8 mouse cellular contexts compared by ENCODE assay signal in genomic region chr1:75662141-75662990, GRCm38 (mm10).
DNase-seq lines count a peak whose midpoint lies in the region; ATAC-seq lines count a peak whose summit lies in the region.

No protein-coding gene starts in this region.

- peak overlapping the region; percentile 59 for H3K27ac ChIP-seq in hindbrain, embryonic 10.5 days
- no peak overlapping the region for H3K27ac ChIP-seq in hindbrain, embryonic 14.5 days
- H3K27ac ChIP-seq in heart, embryonic 16.5 days (ENCODE audit: low read length): no peak overlapping the region

- 13% methylated on average over 17 of the region's 17 CpGs for WGBS in hindbrain, embryonic 10.5 days
- WGBS in hindbrain, embryonic 14.5 days: 20% methylated on average over 17 of the region's 17 CpGs
- WGBS in heart, embryonic 16.5 days: 18% methylated on average over 17 of the region's 17 CpGs

- no peak overlapping the region for H3K9ac ChIP-seq in hindbrain, embryonic 14.5 days
- no peak overlapping the region for H3K9ac ChIP-seq in heart, embryonic 16.5 days (ENCODE audit: low read length)

- peaks cover 16% of the 10 kb centered on the region for H3K4me1 ChIP-seq in hindbrain, embryonic 10.5 days (replicated peaks)
- H3K4me1 ChIP-seq in hindbrain, embryonic 14.5 days (replicated peaks; ENCODE audit: control insufficient read depth, insufficient read depth, low read length): peaks cover 7% of the 10 kb centered on the region
- H3K4me1 ChIP-seq in heart, embryonic 16.5 days (ENCODE audit: control insufficient read depth, insufficient read depth, low read length): peaks cover 9% of the 10 kb centered on the region; the same call in 1 of the 2 replicates

- H3K4me3 ChIP-seq in hindbrain, embryonic 10.5 days: peak overlapping the region; percentile 23
- no peak overlapping the region for H3K4me3 ChIP-seq in hindbrain, embryonic 14.5 days (replicated peaks; ENCODE audit: low read length)
- H3K4me3 ChIP-seq in heart, embryonic 16.5 days (ENCODE audit: low read length): peak overlapping the region; percentile 31

- peaks cover 9% of the 10 kb centered on the region; the same call in 1 of the 2 replicates for H3K9me3 ChIP-seq in hindbrain, embryonic 10.5 days
- no peaks in the 10 kb centered on the region for H3K9me3 ChIP-seq in hindbrain, embryonic 14.5 days (ENCODE audit: control insufficient read depth, low read length)
- H3K9me3 ChIP-seq in heart, embryonic 16.5 days (replicated peaks; ENCODE audit: control insufficient read depth, low read length): no peaks in the 10 kb centered on the region

- H3K4me2 ChIP-seq in hindbrain, embryonic 14.5 days (replicated peaks): no peak overlapping the region
- peak overlapping the region; percentile 49 for H3K4me2 ChIP-seq in heart, embryonic 16.5 days (ENCODE audit: low read depth, low read length)

- no peaks in the 10 kb centered on the region for H3K36me3 ChIP-seq in hindbrain, embryonic 10.5 days
- H3K36me3 ChIP-seq in hindbrain, embryonic 14.5 days (replicated peaks; ENCODE audit: control insufficient read depth, insufficient read depth): no peaks in the 10 kb centered on the region
- no peaks in the 10 kb centered on the region for H3K36me3 ChIP-seq in heart, embryonic 16.5 days (ENCODE audit: control insufficient read depth, insufficient read depth)

- DNase-seq in hindbrain, embryonic 10.5 days (ENCODE audit: low spot score): peak; percentile 62
- no peak for DNase-seq in hindbrain, embryonic 14.5 days (ENCODE audit: low spot score)
- DNase-seq in embryo, embryonic 11.5 days (ENCODE audit: low read depth, low spot score): peak; percentile 66
- DNase-seq in mesoderm, embryonic 11.5 days (ENCODE audit: low read depth, low spot score): peak; percentile 84
- no peak for DNase-seq in cerebellum, postnatal 36 days
- DNase-seq in right cerebral cortex, postnatal 4 days: no peak
- DNase-seq in adrenal gland, adult 8-10 months: no peak

- H3K27me3 ChIP-seq in hindbrain, embryonic 10.5 days (ENCODE audit: insufficient read depth, poor library complexity, severe bottlenecking): peaks cover 29% of the 10 kb centered on the region
- no peaks in the 10 kb centered on the region for H3K27me3 ChIP-seq in hindbrain, embryonic 14.5 days (ENCODE audit: control insufficient read depth, insufficient read depth, low read length)
- no peaks in the 10 kb centered on the region for H3K27me3 ChIP-seq in heart, embryonic 16.5 days (ENCODE audit: control insufficient read depth, insufficient read depth, low read length)

- no peak for ATAC-seq in hindbrain, embryonic 14.5 days (ENCODE audit: low FRiP score)
- peak; percentile 60 for ATAC-seq in heart, embryonic 16.5 days (replicated peaks; ENCODE audit: extremely low read depth, insufficient read depth, low FRiP score)

Comparison
In these comparisons a context has a peak if more than half of its experiments do, and no peak if none do; other contexts are left out.
1. DNase-seq: peak in hindbrain, embryonic 10.5 days (single experiment), embryo, embryonic 11.5 days (single experiment) and mesoderm, embryonic 11.5 days (single experiment); none in hindbrain, embryonic 14.5 days (single experiment), cerebellum, postnatal 36 days (0 of 2), right cerebral cortex, postnatal 4 days (single experiment) and adrenal gland, adult 8-10 months (single experiment).